Mouse (Mus musculus) CH12.LX (cell line): ENCODE measurements around the gene Flot1. TPM values are rescaled to one million over a fixed set of nuclear protein-coding genes. Genes with fewer than 3 reads are reported as not detected.

Source experiments
- DNase-seq: peaks from one replicate; pipeline ENCODE4 v3.0.0-alpha.2; 2013; ENCODE audit errors: extremely low read depth
- H3K27ac ChIP-seq: 2 replicates; pipeline ENCODE4 v1.5.1; 2012; ENCODE audit warnings: low read depth, mild to moderate bottlenecking, control low read depth, moderate library complexity; ENCODE audit not compliant: insufficient read depth
- H3K27me3 ChIP-seq: replicated peaks from 2 replicates; pipeline ENCODE3; 2012; ENCODE audit warnings: inconsistent platforms
- H3K36me3 ChIP-seq, 2 experiments: replicated peaks in 1 of 2; 2 replicates each; pipeline versions ENCODE3 to v1.6.1; 2012; ENCODE audit warnings: inconsistent platforms in 1 of 2, low read length in 1 of 2, mild to moderate bottlenecking in 1 of 2, mixed read lengths in 1 of 2, moderate library complexity in 1 of 2; ENCODE audit not compliant: control insufficient read depth in 1 of 2, insufficient read depth in 1 of 2
- H3K4me1 ChIP-seq, 2 experiments: 2 replicates each; pipeline ENCODE4 v1.6.1; 2012; ENCODE audit warnings: inconsistent platforms in 1 of 2, moderate library complexity in 1 of 2; ENCODE audit not compliant: insufficient read depth in 2 of 2, control insufficient read depth in 1 of 2
- H3K4me2 ChIP-seq: 2 replicates; pipeline ENCODE4 v1.6.1; 2012; ENCODE audit warnings: low read depth, mild to moderate bottlenecking, control low read depth; ENCODE audit not compliant: poor library complexity, insufficient read depth, severe bottlenecking
- H3K4me3 ChIP-seq, 3 experiments: fragments of 150-350 bp in 1 of 3; sonication (generic) in 1 of 3; replicated peaks in 1 of 3; 2 replicates each; pipeline versions ENCODE3 to v1.5.1; 2011 to 2012; ENCODE audit warnings: low read depth in 2 of 3, low read length in 2 of 3, mild to moderate bottlenecking in 2 of 3, moderate library complexity in 2 of 3, control low read depth in 1 of 3, improper control_type of control experiment in 1 of 3, inconsistent platforms in 1 of 3, mixed read lengths in 1 of 3; ENCODE audit not compliant: poor library complexity in 1 of 3
- H3K79me2 ChIP-seq: replicated peaks from 2 replicates; pipeline ENCODE4 v1.6.1; 2012; ENCODE audit warnings: mild to moderate bottlenecking, moderate library complexity; ENCODE audit not compliant: control insufficient read depth, poor library complexity, insufficient read depth, severe bottlenecking; ENCODE audit errors: extremely low read depth
- H3K9ac ChIP-seq: 2 replicates; pipeline ENCODE4 v1.6.1; 2012; ENCODE audit warnings: low read depth, mild to moderate bottlenecking, control low read depth, moderate library complexity; ENCODE audit not compliant: insufficient read depth
- H3K9me3 ChIP-seq: replicated peaks from 2 replicates; pipeline ENCODE3; 2012; ENCODE audit warnings: low read length, inconsistent platforms, mixed read lengths
- CHD1 ChIP-seq: IDR thresholded peaks from 2 replicates; pipeline ENCODE4 v1.6.1; 2012; ENCODE audit warnings: low read depth, low read length, improper control_type of control experiment, inconsistent platforms
- CHD2 ChIP-seq: IDR thresholded peaks from 2 replicates; pipeline ENCODE4 v1.6.1; 2011; ENCODE audit warnings: low read length, improper control_type of control experiment
- CTCF ChIP-seq, 2 experiments: IDR thresholded peaks in 1 of 2; conservative IDR thresholded peaks in 1 of 2; 2 replicates each; pipeline ENCODE4 v1.5.1; 2011 to 2012; ENCODE audit warnings: low read depth in 2 of 2, low read length in 2 of 2, improper control_type of control experiment in 1 of 2, inconsistent platforms in 1 of 2, mild to moderate bottlenecking in 1 of 2, moderate library complexity in 1 of 2
- EP300 ChIP-seq: IDR thresholded peaks from 2 replicates; pipeline ENCODE4 v1.6.1; 2011; ENCODE audit warnings: low read length, improper control_type of control experiment
- HCFC1 ChIP-seq: IDR thresholded peaks from 2 replicates; pipeline ENCODE4 v1.6.1; 2012; ENCODE audit warnings: low read depth, mild to moderate bottlenecking, inconsistent platforms, low read length, improper control_type of control experiment
- JUND ChIP-seq: conservative IDR thresholded peaks from 2 replicates; pipeline ENCODE4 v1.6.1; 2011; ENCODE audit warnings: low read depth, low read length, improper control_type of control experiment
- KAT2A ChIP-seq: IDR thresholded peaks from 2 replicates; pipeline ENCODE4 v1.6.1; 2012; ENCODE audit warnings: low read length, improper control_type of control experiment, inconsistent platforms; ENCODE audit not compliant: insufficient replicate concordance
- MAX ChIP-seq: IDR thresholded peaks from 2 replicates; pipeline ENCODE4 v1.6.1; 2011; ENCODE audit warnings: low read length, improper control_type of control experiment
- MAZ ChIP-seq: IDR thresholded peaks from 2 replicates; pipeline ENCODE4 v1.6.1; 2012; ENCODE audit warnings: low read depth, mild to moderate bottlenecking, inconsistent platforms, low read length, improper control_type of control experiment, moderate library complexity
- MEF2A ChIP-seq: IDR thresholded peaks from 2 replicates; pipeline ENCODE4 v1.6.1; 2014; ENCODE audit warnings: low read depth, mild to moderate bottlenecking, inconsistent platforms, low read length, improper control_type of control experiment, borderline replicate concordance
- MXI1 ChIP-seq: IDR thresholded peaks from 2 replicates; pipeline ENCODE4 v1.6.1; 2011; ENCODE audit warnings: mild to moderate bottlenecking, low read depth, low read length, improper control_type of control experiment
- MYC ChIP-seq: IDR thresholded peaks from 2 replicates; pipeline ENCODE4 v1.6.1; 2011; ENCODE audit warnings: low read depth, mild to moderate bottlenecking, improper control_type of control experiment, low read length
- NELFE ChIP-seq: IDR thresholded peaks from 2 replicates; pipeline ENCODE4 v1.6.1; 2011; ENCODE audit warnings: low read depth, low read length, improper control_type of control experiment
- NRF1 ChIP-seq: IDR thresholded peaks from 2 replicates; pipeline ENCODE4 v1.6.1; 2014; ENCODE audit warnings: low read depth, mild to moderate bottlenecking, inconsistent platforms, low read length, improper control_type of control experiment, moderate library complexity
- PAX5 ChIP-seq: IDR thresholded peaks from 2 replicates; pipeline ENCODE4 v1.6.1; 2012; ENCODE audit warnings: low read length, inconsistent platforms, mixed read lengths
- POLR2A ChIP-seq: IDR thresholded peaks from 2 replicates; pipeline ENCODE4 v1.6.1; 2011; ENCODE audit warnings: low read depth, mild to moderate bottlenecking, improper control_type of control experiment, low read length
- RAD21 ChIP-seq: IDR thresholded peaks from 2 replicates; pipeline ENCODE4 v1.6.1; 2011; ENCODE audit warnings: low read depth, mild to moderate bottlenecking, low read length, improper control_type of control experiment, moderate library complexity
- SMC3 ChIP-seq: IDR thresholded peaks from 2 replicates; pipeline ENCODE4 v1.6.1; 2011; ENCODE audit warnings: low read depth, low read length, improper control_type of control experiment
- TCF12 ChIP-seq: IDR thresholded peaks from 2 replicates; pipeline ENCODE4 v1.6.1; 2014; ENCODE audit warnings: low read depth, mild to moderate bottlenecking, inconsistent platforms, low read length, improper control_type of control experiment
- UBTF ChIP-seq: IDR thresholded peaks from 2 replicates; pipeline ENCODE4 v1.6.1; 2012; ENCODE audit warnings: low read depth, mild to moderate bottlenecking, inconsistent platforms, low read length, improper control_type of control experiment, moderate library complexity
- USF1 ChIP-seq: IDR thresholded peaks from 2 replicates; pipeline ENCODE4 v1.6.1; 2014; ENCODE audit warnings: low read depth, mild to moderate bottlenecking, inconsistent platforms, low read length, improper control_type of control experiment
- ZMIZ1 ChIP-seq: IDR thresholded peaks from 2 replicates; pipeline ENCODE4 v1.6.1; 2012; ENCODE audit warnings: low read depth, mild to moderate bottlenecking, inconsistent platforms, low read length, improper control_type of control experiment
- dilution Hi-C: fragments of 300-500 bp; cut with MboI; formaldehyde crosslinking; loops from 2 replicates; pipeline ENCODE4 v1.14.3; 2020; ENCODE audit warnings: low sequenced_read_pairs; ENCODE audit not compliant: extremely low pct_unique_long_range_greater_than_20kb, extremely low pct_ligation_motif_present
- in situ Hi-C: fragments of 300-500 bp; cut with MboI; formaldehyde crosslinking; loops from 3 replicates; pipeline ENCODE4 v1.14.3; 2019; ENCODE audit warnings: low sequenced_read_pairs, low pct_ligation_motif_present, low pct_unique_long_range_greater_than_20kb, mixed read lengths
- polyA plus RNA-seq: library from polyadenylated mRNA; unstranded; fragments of >175 nt; gene quantifications from 2 replicates; pipeline ENCODE4 v1.2.1, GENCODE M21; 2012; ENCODE audit warnings: low read depth; ENCODE audit not compliant: insufficient read length
- total RNA-seq, 2 experiments: library from RNA; depleted of rRNA; stranded (reverse); fragments of 300-350 nt in 1 of 2; fragments of >200 nt in 1 of 2; gene quantifications; 2 replicates each; pipeline ENCODE4 v1.2.3; 2012 to 2014

Flot1 gene
- total and polyA plus RNA-seq, 3 experiments = 16.3 to 21.6 (median 17.6) TPM

DNA sequence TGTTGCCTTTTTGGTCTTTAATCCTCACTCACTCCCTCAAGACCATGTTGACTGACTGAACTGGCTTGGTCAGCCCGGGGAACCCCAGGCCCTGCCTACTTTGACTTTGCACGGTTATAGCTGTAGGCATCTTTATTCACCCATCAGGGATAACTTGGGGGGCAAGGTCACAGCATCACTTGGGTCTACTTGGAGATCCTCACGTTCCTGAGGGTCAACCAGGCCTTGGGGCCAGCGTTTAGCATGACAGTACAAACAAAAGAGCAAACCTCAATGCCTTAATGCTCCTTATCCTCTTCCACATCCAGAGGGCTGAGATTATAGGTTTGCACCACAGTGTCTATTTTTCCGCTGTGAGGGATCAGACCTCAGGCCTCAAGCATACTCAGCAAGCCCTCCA lies 10.7 kb upstream of the Flot1 start:
- dilution Hi-C loops (no loop called here), in situ Hi-C loops (no loop called here)
- H3K27ac ChIP-seq = no peak overlapping the region
- DNase-seq = no peak
- no peak overlapping the region for H3K4me2 ChIP-seq
- H3K27me3 ChIP-seq = no peaks in the 10 kb centered on the region
- TF ChIP-seq TCF12 (no peak), ZMIZ1 (no peak), RAD21 (no peak), EP300 (no peak), JUND (no peak), SMC3 (no peak), MEF2A (no peak), NELFE (no peak), POLR2A (no peak)
- H3K4me1 ChIP-seq = peaks cover 25 to 41% of the 10 kb centered on the region in 2 experiments
- no peak overlapping the region for H3K4me3 ChIP-seq
- H3K9ac ChIP-seq = no peak overlapping the region
- no peaks in the 10 kb centered on the region for H3K36me3 ChIP-seq
- no peaks in the 10 kb centered on the region for H3K9me3 ChIP-seq
- H3K79me2 ChIP-seq = no peaks in the 10 kb centered on the region

DNA sequence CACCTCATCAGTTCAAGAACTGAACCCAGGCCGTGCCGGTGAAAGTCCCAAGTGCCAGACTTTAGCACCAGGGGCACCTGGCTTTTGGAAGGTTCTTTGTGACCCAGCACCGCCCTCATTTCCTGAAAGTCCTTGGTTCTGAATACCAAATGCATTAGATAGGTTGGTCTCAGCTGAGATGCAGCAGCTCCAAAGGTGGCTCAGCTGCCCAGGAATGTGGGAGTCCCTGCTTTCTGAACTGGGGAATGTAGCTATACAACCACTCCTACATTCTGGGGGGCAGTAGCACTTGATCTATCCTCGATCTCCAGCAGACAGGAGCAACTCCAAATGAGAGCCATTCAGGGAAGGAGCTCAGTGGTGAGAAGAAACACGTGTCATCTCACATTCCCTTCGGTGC lies 10.3 kb upstream of the Flot1 start:
- H3K27me3 ChIP-seq = no peaks in the 10 kb centered on the region
- peaks cover 25 to 41% of the 10 kb centered on the region in 2 experiments for H3K4me1 ChIP-seq
- in situ Hi-C loops (no loop called here), dilution Hi-C loops (no loop called here)
- no peaks in the 10 kb centered on the region for H3K36me3 ChIP-seq
- no peak for DNase-seq
- no peak for TF ChIP-seq UBTF
- no peak for TF ChIP-seq MXI1
- no peak for TF ChIP-seq HCFC1
- TF ChIP-seq EP300 = no peak
- no peak for TF ChIP-seq CHD2
- no peak for TF ChIP-seq PAX5
- TF ChIP-seq MEF2A = no peak
- TF ChIP-seq MAX = no peak
- no peak for TF ChIP-seq MYC
- TF ChIP-seq NRF1 = no peak
- TF ChIP-seq SMC3 = no peak
- no peak for TF ChIP-seq MAZ
- TF ChIP-seq KAT2A = no peak
- TF ChIP-seq CHD1 = no peak
- TF ChIP-seq RAD21 = no peak
- no peak for TF ChIP-seq USF1
- no peak for TF ChIP-seq CTCF (conservative IDR thresholded peaks at IDR 0.05 in 1 of 2, IDR thresholded peaks at IDR 0.05 in 1 of 2; ENCODE audit: low read depth in 2 of 2, low read length in 2 of 2)
- TF ChIP-seq NELFE = no peak
- H3K4me3 ChIP-seq = no peak overlapping the region
- H3K9me3 ChIP-seq = no peaks in the 10 kb centered on the region
- no peak overlapping the region for H3K9ac ChIP-seq
- H3K79me2 ChIP-seq = no peaks in the 10 kb centered on the region
- H3K4me2 ChIP-seq = no peak overlapping the region; the same call in 1 of the 2 replicates
- H3K27ac ChIP-seq = peak overlapping the region; percentile 46
